Mouse (Mus musculus) small intestine, adult 2 months (tissue): Measurements from ENCODE around the gene Birc2.

Source experiments
- CTCF ChIP-seq: fragments of 200-500 bp; IDR thresholded peaks from 2 replicates; pipeline ENCODE4 v1.5.1; 2012; ENCODE audit warnings: low read depth, mild to moderate bottlenecking, control low read depth, inconsistent platforms, low read length, moderate library complexity, mixed read lengths; ENCODE audit not compliant: insufficient replicate concordance, insufficient read length; ENCODE audit errors: extremely low read depth
- POLR2A ChIP-seq: fragments of 200-500 bp; IDR thresholded peaks from 2 replicates; pipeline ENCODE4 v1.6.1; 2012; ENCODE audit warnings: low read depth, mild to moderate bottlenecking, control low read depth, inconsistent platforms, low read length, moderate library complexity

DNA sequence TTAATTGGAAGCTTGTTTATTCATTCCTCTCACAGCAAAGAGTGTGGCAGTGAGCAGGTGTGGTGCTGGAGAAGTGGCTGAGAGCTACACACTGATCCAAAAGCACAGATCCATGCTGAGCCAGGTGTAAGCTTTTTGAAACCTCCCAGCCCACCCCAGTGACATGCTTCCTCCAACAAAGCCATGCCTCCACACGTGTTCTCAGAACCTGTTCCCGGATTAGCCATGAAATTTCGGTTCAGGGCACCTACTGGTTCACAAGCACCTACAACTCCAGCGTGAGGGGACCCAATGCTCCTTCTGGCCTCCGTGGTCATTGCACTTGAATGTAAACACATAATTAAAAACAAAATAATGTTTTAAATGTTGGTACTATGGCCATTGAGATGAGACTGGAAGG lies 63.2 kb downstream of the Birc2 start:
- no peak for TF ChIP-seq CTCF
- TF ChIP-seq POLR2A: no peak
